Mouse (Mus musculus): ENCODE measurements at regions not wholly inside any gene's neighbourhood (a gene's known extent, or its start where the extent isn't known, plus 50 kb on each side); places are given as distances from the start of the nearest gene placed in this dataset.

DNA sequence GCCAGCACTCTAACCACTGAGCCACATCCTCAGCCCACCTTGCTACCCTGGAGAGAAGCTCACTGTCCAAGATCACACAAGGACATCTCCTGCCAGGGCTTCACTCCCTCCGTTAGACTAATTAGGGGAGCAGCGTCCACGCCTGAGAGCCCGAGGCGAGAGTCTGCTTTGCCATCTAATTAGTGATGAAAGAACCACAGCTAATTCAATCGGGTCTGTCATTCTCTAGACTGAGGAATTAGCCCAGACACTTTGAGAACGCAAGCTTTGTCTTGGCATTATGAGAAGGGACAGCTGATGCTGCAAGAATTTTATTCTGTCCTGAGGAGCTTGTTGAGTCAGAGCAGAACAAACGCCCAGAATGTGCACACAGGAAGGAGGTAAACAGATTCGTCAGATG, 200.5 kb upstream of the Zc3h12c start:
- 44% methylated on average over 9 of the region's 9 CpGs for WGBS
- Histone ChIP-seq H3K4me2 (ENCODE audit: low read depth, severe bottlenecking) (no peak overlapping the region), H3K36me3 (ENCODE audit: control insufficient read depth, insufficient read depth, low read length) (no peaks in the 10 kb centered on the region), H3K4me3 (ENCODE audit: low read depth, low read length) (no peak overlapping the region), H3K27ac (replicated peaks; ENCODE audit: low read depth, low read length) (no peak overlapping the region), H3K27me3 (ENCODE audit: control insufficient read depth, insufficient read depth, low read length) (no peaks in the 10 kb centered on the region), H3K9ac (ENCODE audit: low read length) (no peak overlapping the region), H3K9me3 (ENCODE audit: control insufficient read depth, low read length) (no peaks in the 10 kb centered on the region), H3K4me1 (ENCODE audit: control insufficient read depth, insufficient read depth, low read length) (no peaks in the 10 kb centered on the region)
- ATAC-seq (ENCODE audit: insufficient number of reproducible peaks, low FRiP score, low TSS enrichment, low read depth), result no peak
- DNase-seq (ENCODE audit: low spot score), result no peak

GRCm38 (mm10) chr9:52368080-52368479, 199.7 kb upstream of the Zc3h12c start:
- ATAC-seq (ENCODE audit: insufficient number of reproducible peaks, low FRiP score, low TSS enrichment, low read depth) (no peak), DNase-seq (ENCODE audit: low spot score) (no peak)
- Histone ChIP-seq H3K9me3 (ENCODE audit: control insufficient read depth, low read length) (no peaks in the 10 kb centered on the region), H3K9ac (ENCODE audit: low read length) (no peak overlapping the region), H3K4me3 (ENCODE audit: low read depth, low read length) (no peak overlapping the region), H3K27me3 (ENCODE audit: control insufficient read depth, insufficient read depth, low read length) (no peaks in the 10 kb centered on the region), H3K4me1 (ENCODE audit: control insufficient read depth, insufficient read depth, low read length) (no peaks in the 10 kb centered on the region), H3K36me3 (ENCODE audit: control insufficient read depth, insufficient read depth, low read length) (no peaks in the 10 kb centered on the region), H3K27ac (replicated peaks; ENCODE audit: low read depth, low read length) (no peak overlapping the region), H3K4me2 (ENCODE audit: low read depth, severe bottlenecking) (no peak overlapping the region)
- 88% methylated on average over 3 of the region's 3 CpGs for WGBS

- Histone ChIP-seq H3K4me2 (ENCODE audit: low read depth, severe bottlenecking) (no peak overlapping the region), H3K9me3 (ENCODE audit: control insufficient read depth, low read length) (no peaks in the 10 kb centered on the region), H3K4me3 (ENCODE audit: low read depth, low read length) (no peak overlapping the region), H3K4me1 (ENCODE audit: control insufficient read depth, insufficient read depth, low read length) (no peaks in the 10 kb centered on the region), H3K27me3 (ENCODE audit: control insufficient read depth, insufficient read depth, low read length) (no peaks in the 10 kb centered on the region), H3K36me3 (ENCODE audit: control insufficient read depth, insufficient read depth, low read length) (no peaks in the 10 kb centered on the region), H3K9ac (ENCODE audit: low read length) (no peak overlapping the region), H3K27ac (replicated peaks; ENCODE audit: low read depth, low read length) (no peak overlapping the region)
- ATAC-seq (ENCODE audit: insufficient number of reproducible peaks, low FRiP score, low TSS enrichment, low read depth), result no peak
- no peak for DNase-seq (ENCODE audit: low spot score)
- WGBS, result 65% methylated on average over 9 of the region's 9 CpGs
Measured at GRCm38 (mm10) chr9:52366046-52366445, 197.7 kb upstream of the Zc3h12c start.

GRCm38 (mm10) chr9:52361599-52361998, 193.2 kb upstream of the Zc3h12c start:
- DNase-seq (ENCODE audit: low spot score) (no peak), ATAC-seq (ENCODE audit: insufficient number of reproducible peaks, low FRiP score, low TSS enrichment, low read depth) (no peak)
- Histone ChIP-seq H3K9ac (ENCODE audit: low read length) (no peak overlapping the region), H3K4me3 (ENCODE audit: low read depth, low read length) (no peak overlapping the region), H3K9me3 (ENCODE audit: control insufficient read depth, low read length) (no peaks in the 10 kb centered on the region), H3K4me1 (ENCODE audit: control insufficient read depth, insufficient read depth, low read length) (no peaks in the 10 kb centered on the region), H3K27ac (replicated peaks; ENCODE audit: low read depth, low read length) (no peak overlapping the region), H3K27me3 (ENCODE audit: control insufficient read depth, insufficient read depth, low read length) (no peaks in the 10 kb centered on the region), H3K4me2 (ENCODE audit: low read depth, severe bottlenecking) (no peak overlapping the region), H3K36me3 (ENCODE audit: control insufficient read depth, insufficient read depth, low read length) (no peaks in the 10 kb centered on the region)
- WGBS, result 78% methylated on average over 2 of the region's 2 CpGs

- ATAC-seq (ENCODE audit: insufficient number of reproducible peaks, low FRiP score, low TSS enrichment, low read depth) (no peak), DNase-seq (ENCODE audit: low spot score) (no peak)
- Histone ChIP-seq H3K9ac (ENCODE audit: low read length) (no peak overlapping the region), H3K4me3 (ENCODE audit: low read depth, low read length) (no peak overlapping the region), H3K36me3 (ENCODE audit: control insufficient read depth, insufficient read depth, low read length) (no peaks in the 10 kb centered on the region), H3K4me1 (ENCODE audit: control insufficient read depth, insufficient read depth, low read length) (no peaks in the 10 kb centered on the region), H3K27me3 (ENCODE audit: control insufficient read depth, insufficient read depth, low read length) (no peaks in the 10 kb centered on the region), H3K9me3 (ENCODE audit: control insufficient read depth, low read length) (no peaks in the 10 kb centered on the region), H3K27ac (replicated peaks; ENCODE audit: low read depth, low read length) (no peak overlapping the region), H3K4me2 (ENCODE audit: low read depth, severe bottlenecking) (no peak overlapping the region)
- WGBS, result 53% methylated on average over 3 of the region's 3 CpGs
Measured at GRCm38 (mm10) chr9:52359416-52359815, 191.0 kb upstream of the Zc3h12c start.

- no peaks in the 10 kb centered on the region for H3K9me3 ChIP-seq (ENCODE audit: control insufficient read depth, low read length)
- H3K4me2 ChIP-seq (ENCODE audit: low read depth, severe bottlenecking), result no peak overlapping the region
- H3K36me3 ChIP-seq (ENCODE audit: control insufficient read depth, insufficient read depth, low read length), result no peaks in the 10 kb centered on the region
- no peaks in the 10 kb centered on the region for H3K4me1 ChIP-seq (ENCODE audit: control insufficient read depth, insufficient read depth, low read length)
- H3K9ac ChIP-seq (ENCODE audit: low read length), result no peak overlapping the region
- H3K27me3 ChIP-seq (ENCODE audit: control insufficient read depth, insufficient read depth, low read length), result no peaks in the 10 kb centered on the region
- H3K27ac ChIP-seq (replicated peaks; ENCODE audit: low read depth, low read length), result no peak overlapping the region
- no peak for DNase-seq (ENCODE audit: low spot score)
- H3K4me3 ChIP-seq (ENCODE audit: low read depth, low read length), result no peak overlapping the region
- ATAC-seq (ENCODE audit: insufficient number of reproducible peaks, low FRiP score, low TSS enrichment, low read depth), result no peak
- 89% methylated on average over 3 of the region's 3 CpGs for WGBS
Measured at GRCm38 (mm10) chr9:52356549-52356948, 188.2 kb upstream of the Zc3h12c start.

DNA sequence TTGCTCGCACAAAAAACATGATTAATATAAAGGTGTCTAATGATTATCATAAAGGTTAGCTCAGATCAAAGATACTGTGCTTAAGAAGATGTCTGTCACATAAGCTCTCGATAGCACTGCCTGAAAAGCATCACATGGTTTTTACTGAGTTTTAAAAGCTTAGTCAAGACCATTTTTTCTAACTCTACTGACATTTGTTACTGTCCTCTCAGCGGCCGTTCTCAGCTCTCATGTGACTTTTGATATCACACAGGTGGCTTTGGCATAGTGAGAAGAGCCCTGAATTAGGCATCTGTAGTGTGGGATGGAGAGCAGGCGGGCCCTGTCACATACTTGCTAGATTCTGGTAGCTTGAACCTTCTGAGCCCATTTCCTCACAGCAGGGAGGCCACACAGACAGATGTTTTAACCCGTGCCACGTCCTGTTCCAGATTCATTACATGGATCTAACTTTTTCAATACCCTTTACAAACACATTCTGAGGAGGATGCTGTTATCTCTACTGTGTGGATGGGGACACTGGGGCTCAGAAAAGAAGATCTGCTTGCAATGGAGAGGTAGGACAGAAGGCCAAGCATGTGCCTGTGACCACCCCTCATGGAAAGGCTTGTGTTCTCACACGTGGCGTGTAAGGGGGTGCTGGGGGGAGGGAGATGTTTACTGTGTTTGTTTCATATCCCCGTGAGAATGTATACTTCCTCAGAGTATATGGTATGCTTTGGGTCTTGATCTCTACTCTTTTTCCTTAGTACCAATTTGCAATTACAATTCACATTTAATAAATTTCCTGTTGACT, 187.0 kb upstream of the Zc3h12c start:
- H3K4me1 ChIP-seq (ENCODE audit: control insufficient read depth, insufficient read depth, low read length), result no peaks in the 10 kb centered on the region
- H3K4me2 ChIP-seq (ENCODE audit: low read depth, severe bottlenecking), result no peak overlapping the region
- 61% methylated on average over 10 of the region's 10 CpGs for WGBS
- no peaks in the 10 kb centered on the region for H3K27me3 ChIP-seq (ENCODE audit: control insufficient read depth, insufficient read depth, low read length)
- H3K4me3 ChIP-seq (ENCODE audit: low read depth, low read length), result no peak overlapping the region
- DNase-seq (ENCODE audit: low spot score), result no peak
- H3K36me3 ChIP-seq (ENCODE audit: control insufficient read depth, insufficient read depth, low read length), result no peaks in the 10 kb centered on the region
- no peak overlapping the region for H3K9ac ChIP-seq (ENCODE audit: low read length)
- ATAC-seq (ENCODE audit: insufficient number of reproducible peaks, low FRiP score, low TSS enrichment, low read depth), result no peak
- no peaks in the 10 kb centered on the region for H3K9me3 ChIP-seq (ENCODE audit: control insufficient read depth, low read length)
- H3K27ac ChIP-seq (replicated peaks; ENCODE audit: low read depth, low read length), result no peak overlapping the region

DNA sequence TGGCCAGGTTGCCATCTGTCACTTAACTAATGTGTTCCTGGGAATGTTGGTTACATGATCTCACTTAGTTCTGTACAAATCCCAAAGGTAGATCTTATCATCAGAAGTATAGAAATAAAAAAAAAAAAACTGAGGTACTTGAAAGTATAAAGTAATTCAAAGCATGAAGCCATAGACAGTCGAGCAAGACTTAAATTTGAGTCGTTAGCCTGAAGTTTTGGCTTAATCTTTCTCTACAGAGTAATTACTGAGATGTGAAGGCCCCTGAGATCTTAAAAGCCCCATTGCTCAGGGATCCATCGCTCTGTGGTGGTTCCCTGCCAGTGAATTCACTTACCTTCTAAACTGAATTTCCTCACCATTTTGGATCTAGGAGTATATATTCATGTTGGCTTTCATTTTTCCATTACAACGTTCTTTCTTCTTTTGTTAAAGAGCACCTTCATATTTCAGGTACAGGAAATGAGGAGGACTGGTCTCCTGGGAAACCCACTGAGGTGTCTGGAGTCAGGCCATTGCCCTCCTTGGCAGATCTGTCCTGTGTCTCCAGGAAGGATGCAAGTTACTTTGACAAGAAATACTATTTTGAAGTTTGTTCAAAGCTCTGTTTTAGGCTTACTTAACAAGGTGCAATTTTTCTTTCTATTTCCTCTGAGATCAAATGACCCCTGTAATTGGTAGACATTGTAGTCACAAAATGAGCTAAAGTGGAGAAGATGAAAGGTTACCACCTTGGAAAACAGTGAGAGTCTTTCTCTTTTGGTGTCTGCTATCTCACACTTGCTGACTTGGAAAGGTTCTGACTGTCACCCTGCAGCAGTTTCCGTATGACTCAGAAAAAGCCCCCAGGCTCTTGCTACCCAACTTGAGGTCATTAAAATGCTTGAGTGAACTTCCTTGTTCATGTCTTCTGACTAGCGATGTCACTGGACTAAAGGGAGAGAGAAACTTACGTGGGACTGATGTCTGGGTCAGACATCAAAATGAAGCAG, 180.5 kb upstream of the Zc3h12c start:
- Histone ChIP-seq H3K27me3 (ENCODE audit: control insufficient read depth, insufficient read depth, low read length) (no peaks in the 10 kb centered on the region), H3K27ac (replicated peaks; ENCODE audit: low read depth, low read length) (no peak overlapping the region), H3K36me3 (ENCODE audit: control insufficient read depth, insufficient read depth, low read length) (no peaks in the 10 kb centered on the region), H3K4me3 (ENCODE audit: low read depth, low read length) (no peak overlapping the region), H3K9ac (ENCODE audit: low read length) (no peak overlapping the region), H3K4me1 (ENCODE audit: control insufficient read depth, insufficient read depth, low read length) (no peaks in the 10 kb centered on the region), H3K4me2 (ENCODE audit: low read depth, severe bottlenecking) (no peak overlapping the region), H3K9me3 (ENCODE audit: control insufficient read depth, low read length) (no peaks in the 10 kb centered on the region)
- ATAC-seq (ENCODE audit: insufficient number of reproducible peaks, low FRiP score, low TSS enrichment, low read depth) (no peak), DNase-seq (ENCODE audit: low spot score) (no peak)
- 74% methylated on average over 7 of the region's 7 CpGs for WGBS
